Mouse (Mus musculus) neural tube, embryonic 10.5 days (tissue): ENCODE measurements at regions not wholly inside any gene's neighbourhood (a gene's known extent, or its start where the extent isn't known, plus 50 kb on each side); places are given as distances from the start of the nearest gene placed in this dataset.

Source experiments
- DNase-seq: peaks from one replicate; pipeline ENCODE4 v3.0.0-alpha.2; 2017; ENCODE audit warnings: low spot score; ENCODE audit errors: extremely low spot score

DNA sequence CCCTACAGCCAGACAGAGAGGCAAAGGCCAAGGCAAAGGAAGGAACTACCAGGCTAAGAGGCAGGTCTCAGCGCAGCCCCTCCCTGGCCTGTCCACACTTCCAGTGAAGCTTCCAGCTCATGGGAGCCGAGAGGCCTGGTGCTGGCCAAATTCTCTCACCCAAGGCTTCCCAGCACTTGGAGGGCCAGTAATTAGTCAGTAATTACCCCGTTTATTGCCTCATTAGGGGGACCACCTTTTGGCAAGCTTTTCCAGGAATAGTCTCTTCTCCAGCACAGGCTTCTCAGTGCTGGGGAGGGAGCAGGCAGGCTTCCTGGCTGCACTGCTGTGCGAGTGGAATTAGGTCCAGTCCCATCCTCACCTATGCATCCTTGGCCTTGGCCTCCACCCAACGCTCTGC lies 252.8 kb upstream of the Nxpe4 start:
- DNase-seq, result no peak

DNA sequence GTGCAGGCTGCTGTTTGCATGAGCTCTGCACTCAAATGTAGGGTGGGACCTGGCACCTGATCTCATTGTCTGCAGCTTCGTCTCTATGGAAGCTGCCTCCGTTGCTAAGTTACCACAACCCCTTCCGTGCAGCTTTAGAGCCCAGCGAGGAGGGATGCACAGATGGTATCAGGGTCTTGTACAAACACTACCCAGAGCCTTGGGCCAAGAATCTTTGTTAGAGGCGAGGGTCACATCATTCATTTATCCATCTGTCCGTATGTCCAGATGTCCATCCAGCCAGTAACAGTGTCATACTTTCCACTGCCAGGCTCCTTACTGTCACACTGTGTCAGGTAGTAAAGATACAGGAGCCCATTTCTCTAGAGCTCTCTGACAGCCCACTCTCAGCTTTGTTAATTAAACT lies 251.3 kb upstream of the Nxpe4 start:
- peak; percentile 28 for DNase-seq

DNA sequence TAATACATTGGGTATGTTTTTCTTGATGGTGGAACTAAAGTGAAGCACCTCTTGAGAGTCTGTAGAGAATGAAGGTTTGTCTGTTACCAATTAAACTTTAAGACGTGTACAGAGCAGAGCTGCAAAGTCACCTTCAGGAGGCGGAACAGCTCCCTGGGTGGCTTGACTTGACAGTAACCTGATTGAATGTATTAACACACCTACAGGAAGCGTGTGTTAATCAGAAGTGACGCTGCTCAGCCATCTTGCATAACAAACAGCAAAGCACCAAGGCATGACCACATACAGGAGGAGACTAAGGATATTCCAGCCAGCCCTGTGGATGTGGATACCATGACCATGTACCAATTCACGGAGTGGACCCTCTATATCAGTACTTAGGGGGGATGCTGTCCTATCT lies 249.0 kb upstream of the Nxpe4 start:
- DNase-seq, result no peak

DNA sequence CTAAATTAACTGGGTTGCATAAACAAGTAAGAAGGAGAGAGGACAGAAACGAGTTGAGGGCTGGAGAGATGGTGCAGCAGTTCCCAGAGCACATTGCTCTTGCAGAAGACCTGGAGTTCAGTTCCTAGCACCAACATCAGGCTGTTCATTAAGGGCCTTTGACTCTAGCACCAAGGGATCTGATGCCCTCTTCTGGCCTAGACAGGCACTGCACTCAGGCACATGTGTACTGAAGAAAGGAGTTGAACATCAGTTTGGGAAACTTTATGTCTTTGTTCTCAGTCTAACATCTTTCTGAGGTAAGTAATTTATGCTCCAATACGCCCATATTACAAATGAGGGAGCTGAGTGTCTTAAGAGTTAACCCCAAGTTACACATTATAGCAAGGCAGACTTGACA lies 226.5 kb upstream of the Nxpe4 start:
- DNase-seq, result no peak

DNA sequence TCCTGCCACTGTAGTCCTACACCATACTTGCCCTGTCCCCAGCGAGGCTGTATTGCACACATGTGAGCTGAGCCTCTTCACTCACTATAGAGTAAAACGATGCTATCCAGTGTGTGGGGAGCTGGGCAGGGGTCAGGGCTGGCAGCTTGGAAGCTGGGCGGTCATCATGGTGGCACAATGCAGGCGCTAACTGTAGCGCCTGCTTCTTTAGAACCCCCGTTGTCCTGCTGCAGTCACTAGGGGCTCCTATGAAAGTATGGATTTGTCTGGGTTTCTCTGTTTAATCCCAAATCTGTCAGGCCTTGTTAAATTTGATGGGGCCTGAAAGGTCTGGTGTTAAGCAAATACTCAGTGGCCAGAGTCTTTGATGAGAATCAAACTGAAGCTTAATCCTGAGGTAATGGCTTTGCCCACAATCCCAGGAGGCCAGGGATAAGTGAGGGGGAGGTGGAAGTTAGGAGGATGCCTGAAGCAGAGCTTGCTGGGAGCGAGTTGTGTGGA lies 225.8 kb upstream of the Nxpe4 start:
- DNase-seq, result no peak

DNA sequence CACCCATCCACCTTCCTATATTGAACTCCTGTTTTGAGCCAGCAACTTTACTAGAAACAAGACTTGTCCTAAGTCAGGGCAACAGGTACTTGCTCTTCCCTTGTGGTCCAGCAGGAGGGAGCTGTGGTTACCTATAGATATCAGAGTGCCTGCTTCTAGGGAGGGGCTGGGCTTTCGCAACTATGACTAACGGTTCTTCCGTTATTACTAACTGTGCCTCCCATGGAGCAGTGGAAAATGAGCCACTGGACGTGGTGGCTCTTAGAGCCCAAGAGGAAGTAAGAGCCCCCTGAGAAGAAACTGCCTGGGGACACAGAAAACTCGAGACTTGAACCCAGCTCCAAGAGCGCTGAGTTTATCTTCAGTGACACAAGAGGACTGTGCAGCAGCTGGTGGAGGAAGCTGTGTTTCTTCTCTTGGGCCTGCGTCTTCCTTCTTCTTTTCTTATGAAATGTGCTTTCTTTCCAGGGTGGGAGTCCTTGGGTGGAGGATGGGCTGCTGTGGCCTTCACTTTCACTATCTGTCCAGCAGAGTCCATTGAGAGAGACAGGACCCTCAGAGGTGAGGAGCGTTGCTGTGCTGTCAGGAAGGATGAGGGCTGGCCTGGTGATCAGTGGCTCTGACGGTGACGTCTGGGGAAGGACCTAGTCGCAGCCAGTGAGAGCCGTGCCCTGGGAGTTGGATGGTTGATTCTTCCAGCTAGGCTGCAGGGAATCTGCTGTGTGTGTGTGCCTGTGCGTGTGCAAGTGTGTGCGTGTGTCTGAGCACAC lies 222.7 kb upstream of the Nxpe4 start:
- no peak for DNase-seq

DNA sequence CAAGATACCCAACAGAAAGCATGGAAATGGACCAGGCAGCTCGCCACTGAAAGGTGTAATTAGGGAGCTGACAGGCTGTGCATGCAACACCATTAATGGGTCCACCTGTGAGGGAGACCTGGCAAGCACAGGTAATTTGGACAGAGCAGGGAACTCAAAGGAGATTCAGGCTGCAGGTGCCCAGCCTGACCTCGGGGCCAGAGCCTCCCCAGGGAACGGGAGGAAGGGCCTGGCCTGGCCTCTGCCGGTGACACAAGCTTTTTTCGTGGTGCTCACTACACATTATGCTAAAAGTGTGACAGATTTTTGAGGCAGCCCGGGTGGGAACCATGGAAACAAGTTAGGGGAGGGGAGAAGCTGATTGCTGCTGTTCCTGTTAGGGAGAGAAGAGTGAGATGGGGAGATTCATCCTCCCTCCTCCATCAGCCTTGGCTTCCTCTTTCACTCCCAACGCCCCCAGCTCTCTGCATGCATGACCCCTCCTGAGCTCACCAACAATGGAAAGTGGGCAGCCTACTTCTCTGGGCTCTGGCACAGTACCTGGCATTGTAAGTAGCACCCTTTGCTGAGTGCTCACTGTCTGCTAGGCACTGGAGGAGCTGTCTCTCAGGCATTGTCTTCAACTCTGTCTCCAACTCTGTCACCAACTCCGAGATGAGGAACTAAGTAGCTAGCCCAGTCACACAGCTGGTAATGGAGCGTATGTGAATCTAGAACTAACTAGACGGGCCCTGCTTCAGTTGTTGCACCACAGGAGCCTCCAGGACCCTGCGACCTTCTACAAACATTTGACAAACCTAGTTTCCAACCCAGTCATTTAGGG lies 218.9 kb upstream of the Nxpe4 start:
- no peak for DNase-seq

DNA sequence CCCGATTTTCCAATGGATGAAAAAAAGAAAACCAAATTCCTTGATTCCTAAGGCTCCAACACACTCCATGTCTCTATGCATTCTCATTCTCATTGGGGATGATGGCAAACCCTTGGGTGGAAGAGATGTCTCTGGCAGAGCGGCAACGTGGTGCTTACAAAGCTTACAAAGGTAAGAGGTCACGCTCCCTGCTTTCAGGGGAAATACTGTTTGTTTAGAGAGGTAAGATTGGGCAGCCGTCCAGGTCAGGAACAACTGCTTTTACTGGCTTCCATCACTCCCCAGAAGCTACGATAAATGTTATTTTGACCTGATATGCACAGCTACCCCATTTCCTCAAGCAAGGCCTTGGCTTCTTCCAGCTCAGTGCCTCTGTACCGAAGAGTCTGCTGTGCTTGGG lies 215.6 kb upstream of the Nxpe4 start:
- no peak for DNase-seq

DNA sequence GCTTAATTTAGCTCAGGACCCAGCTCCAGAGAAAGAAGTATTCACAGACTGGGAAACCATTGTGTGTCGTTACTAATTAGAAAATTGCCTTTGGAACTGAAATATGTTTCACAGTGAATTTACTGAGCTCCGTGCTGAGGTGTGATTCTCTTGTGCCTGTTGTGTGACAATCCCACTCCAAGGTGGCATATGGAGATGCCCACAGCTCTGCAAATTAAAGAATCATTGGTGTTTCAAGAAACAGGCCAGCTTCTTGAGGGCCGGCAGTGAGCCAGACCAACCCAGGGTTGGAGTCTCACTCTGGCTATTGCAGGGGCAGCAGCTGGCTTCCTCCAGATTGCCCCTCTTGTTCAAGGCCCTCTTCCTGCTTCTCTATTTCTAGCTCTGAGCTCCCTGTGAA lies 203.9 kb upstream of the Nxpe4 start:
- no peak for DNase-seq

DNA sequence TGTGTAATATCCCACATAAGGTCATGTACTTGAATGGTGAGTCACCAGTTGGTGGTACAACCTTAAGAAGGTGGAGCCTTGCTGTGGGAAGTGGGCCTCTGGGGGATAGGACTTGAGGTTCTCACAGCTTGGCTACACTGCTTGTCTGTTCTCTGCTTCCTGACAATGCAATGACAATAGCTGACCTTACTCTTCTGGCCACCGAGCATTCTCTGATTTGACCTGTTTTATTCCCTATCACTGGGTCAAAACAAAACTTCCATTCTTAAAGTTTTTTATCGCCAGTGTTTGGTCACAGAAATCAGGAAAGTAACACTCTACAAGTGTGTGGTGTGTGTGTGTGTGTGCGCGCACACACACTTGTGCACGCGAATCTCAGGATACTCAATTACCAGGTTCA lies 203.0 kb upstream of the Nxpe4 start:
- DNase-seq, result no peak

DNA sequence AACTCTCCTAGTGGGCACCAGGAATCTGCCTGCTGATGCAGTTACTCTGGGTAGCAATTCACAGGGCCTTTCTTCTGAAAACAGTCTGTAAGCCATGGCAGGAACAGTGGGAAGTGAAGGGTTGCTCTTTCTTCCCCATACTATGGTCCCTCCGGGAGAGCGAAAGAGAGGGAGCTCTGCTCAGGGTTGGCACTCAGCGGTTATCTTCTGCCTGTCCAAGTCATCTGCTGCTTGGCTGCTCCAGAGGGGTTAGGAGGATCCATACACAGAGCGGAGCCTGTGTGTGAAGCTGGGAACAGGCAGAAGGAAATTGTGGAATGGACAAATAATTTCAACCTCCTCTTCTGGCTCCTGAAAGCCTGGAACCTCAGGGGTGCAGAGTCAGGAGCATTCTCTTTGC lies 200.6 kb upstream of the Nxpe4 start:
- no peak for DNase-seq

DNA sequence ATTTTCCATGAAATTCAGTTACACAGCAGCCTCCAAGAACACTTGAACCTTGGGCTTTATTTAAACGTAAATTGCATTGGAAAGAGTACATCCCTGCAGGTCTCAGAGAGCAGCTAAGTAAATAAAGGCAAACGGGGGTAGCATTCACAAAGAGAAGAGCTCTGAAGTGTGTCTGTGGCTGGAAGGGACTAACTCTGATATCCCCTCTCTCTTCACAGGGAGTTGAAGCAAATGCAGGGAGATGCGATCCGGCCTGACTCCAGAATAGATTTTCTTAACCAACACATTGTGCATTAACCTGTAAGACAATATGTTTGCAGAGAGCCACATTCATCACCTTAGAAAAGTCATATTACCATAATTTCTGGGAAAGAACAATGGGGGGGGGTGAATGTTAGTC lies 199.7 kb upstream of the Nxpe4 start:
- no peak for DNase-seq

DNA sequence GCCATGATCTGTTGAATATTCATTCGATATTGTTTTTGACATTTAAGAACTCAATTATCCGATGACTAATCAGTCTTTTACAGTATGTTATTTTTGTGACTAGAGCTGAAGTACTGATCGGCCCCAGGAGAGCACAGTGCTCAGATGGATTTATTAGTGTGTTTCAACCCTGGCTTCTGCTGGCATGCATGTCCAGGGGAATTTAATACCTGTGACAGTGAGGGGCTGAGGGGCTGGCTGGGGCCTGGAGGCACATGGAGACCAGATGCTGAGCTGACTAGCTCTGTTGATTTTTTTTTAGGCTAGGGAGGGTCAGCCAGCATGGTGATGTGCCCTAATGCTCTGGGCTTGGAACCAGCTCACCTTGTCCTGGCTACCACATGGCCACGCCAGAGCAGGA lies 199.2 kb upstream of the Nxpe4 start:
- DNase-seq, result peak; percentile 59

DNA sequence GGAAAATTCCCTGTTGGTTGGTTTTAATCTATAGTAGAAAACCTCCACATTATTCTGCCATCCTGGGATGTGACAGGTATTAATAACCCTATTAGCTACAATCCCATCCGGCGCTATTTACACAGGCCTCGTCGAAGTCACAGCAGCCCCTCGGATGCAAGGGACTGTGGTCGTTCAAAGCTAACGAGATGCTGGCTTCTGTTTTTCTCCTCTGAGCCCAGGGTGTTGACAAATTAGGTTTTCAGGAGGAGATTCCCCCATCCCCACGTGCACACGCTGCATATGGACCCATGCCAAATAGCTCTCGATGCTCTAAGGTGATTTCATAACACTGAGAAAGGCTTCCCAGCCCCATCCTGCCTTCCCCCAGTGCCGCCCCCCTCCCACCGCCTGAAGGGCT lies 188.7 kb upstream of the Nxpe4 start:
- no peak for DNase-seq

DNA sequence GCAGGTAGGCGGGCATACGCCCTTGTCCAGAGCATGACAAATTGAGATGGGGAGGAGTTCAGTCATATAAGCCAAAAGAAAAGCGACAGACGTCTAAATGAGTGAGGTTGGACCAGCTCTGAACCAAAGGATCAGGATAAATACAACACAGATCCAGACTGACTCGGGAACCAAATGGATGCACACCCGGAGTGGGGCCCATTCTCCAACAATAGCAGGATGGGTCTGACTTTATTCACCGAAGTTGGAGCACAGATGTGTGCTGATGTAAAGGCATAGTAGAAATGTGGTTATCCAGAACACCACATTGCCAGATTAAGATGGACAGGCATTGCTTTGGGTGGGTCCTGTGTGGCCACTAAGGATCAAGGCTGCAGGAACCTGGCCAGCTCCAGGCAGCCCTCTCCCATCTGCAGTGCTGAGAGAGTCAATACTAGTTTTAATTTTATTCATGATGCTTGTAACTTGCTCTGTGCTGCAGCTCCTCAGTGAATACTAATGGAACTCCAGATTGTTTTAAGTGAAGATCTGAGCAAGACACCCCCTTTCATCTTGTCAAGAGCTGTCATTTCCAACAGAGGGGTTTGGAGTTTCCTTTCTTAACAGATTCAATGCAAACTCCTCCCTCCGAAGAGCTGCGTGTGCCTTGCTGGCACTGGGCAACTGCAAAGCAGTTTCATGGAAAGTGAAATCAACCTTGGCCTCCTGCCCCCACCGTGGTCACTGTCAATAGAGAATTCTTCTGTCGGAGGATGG lies 176.3 kb upstream of the Nxpe4 start:
- DNase-seq, result no peak

DNA sequence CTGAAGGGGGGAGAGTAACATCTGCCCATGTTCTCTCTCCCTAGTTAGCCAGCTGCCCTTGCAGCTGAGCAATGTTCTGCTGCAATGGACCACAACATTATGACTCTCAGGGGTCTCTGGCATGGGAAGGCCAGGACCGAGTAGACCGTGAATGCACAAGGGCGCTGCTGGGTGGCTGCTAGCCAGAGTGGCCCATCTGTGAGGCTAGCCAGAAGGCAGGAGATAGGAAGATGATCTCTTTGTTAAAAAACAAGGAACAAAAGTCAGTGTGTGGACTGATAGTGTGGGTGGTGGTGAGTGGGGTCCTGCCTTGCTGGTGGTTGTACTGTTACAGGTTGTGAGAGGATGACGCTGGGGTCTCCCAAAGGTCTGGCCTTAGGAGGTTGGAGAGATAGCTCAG lies 174.6 kb upstream of the Nxpe4 start:
- no peak for DNase-seq

DNA sequence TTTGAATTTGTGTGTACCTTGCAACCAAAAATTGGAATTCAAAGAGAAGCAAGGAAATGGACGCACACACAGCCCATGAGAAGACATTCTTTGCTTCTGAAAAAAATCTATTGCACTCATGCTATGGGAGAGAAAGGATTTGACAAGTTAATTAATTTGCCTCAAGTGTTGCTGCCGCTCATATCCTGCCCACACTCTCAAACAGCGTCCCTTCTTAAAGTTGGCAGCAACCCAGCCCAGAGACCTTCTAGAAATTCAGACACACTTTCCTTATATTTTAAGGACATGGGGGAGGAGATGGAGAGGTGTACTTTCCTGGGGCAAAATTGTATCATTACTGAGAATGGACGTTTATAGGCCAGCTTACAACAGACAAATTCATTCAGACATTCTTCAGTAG lies 167.2 kb upstream of the Nxpe4 start:
- DNase-seq, result no peak

DNA sequence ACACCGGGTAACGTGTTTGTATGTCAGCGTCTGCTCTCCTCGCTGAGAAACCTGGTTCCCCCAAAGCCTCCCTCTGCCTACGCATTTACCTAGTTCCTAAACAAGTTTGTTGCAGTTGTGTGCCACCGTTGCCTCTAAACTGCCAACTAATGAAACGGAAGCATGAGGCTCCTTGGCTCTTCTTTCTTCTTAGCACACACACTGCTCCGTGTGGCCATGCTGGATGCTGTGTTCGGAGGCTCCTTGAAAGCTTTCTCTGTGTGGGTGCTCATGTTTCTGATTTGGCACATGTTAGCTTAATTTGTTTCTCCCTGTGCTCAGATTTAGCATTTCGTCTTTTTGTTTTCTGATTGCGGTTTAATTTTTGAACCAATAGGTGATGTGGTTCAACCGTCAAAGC lies 162.2 kb upstream of the Nxpe4 start:
- DNase-seq, result no peak

DNA sequence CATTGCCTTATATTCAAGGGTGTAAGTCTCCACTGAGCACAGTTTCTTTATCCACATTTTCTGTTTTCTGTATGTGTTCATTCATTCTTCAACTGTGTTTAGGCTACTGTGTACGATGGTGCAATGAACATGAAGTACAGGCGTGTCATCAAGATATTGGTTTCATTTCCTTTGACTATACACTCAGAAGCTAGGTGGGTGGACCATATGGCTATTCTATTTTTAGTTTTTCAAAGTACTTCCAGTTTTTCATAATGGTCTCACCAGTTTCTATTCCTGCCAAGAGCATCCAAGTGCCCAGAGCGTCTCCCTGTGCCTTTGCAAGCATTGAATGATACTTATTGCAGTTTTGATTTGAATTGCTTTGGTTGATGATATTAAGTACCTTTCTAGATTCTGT lies 132.8 kb upstream of the Nxpe4 start:
- DNase-seq, result no peak

DNA sequence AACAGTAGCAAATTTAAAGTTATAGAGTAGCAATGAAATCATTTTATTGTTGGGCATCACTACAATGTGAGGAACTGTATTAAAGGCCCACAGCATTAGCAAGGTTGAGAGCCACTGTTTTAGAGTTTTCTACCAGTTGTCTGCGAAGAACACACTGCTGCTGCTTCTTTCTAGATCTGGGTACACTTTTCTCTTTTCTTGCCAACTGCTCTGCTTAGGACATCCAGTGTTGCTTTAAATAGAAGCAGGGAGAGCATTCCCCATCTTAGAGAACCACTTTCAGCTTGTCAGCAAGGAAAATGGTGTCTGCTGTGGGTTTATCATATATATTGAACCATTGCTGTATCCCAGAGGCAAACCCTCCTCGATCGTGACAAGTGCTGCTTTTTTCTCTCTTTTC lies 131.0 kb upstream of the Nxpe4 start:
- DNase-seq, result no peak

DNA sequence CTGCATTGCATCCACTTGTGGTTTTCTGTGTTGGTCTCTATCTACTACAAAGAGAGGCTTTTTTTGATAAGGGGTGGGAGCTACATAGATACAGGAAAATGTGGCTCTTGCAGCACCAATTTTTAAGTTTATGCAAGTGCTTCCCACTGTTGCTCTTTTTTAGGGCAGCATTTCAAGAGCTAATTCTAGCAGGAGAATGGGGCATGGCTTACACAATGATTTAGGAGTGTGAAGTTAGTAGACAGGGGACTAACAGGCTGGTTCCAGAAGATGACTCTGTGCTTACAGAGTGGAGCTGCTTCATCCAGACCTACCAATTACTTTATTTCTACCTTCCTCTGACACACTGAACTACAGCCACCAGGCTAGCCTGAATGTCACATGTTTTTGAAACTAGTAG lies 125.9 kb upstream of the Nxpe4 start:
- DNase-seq, result no peak

DNA sequence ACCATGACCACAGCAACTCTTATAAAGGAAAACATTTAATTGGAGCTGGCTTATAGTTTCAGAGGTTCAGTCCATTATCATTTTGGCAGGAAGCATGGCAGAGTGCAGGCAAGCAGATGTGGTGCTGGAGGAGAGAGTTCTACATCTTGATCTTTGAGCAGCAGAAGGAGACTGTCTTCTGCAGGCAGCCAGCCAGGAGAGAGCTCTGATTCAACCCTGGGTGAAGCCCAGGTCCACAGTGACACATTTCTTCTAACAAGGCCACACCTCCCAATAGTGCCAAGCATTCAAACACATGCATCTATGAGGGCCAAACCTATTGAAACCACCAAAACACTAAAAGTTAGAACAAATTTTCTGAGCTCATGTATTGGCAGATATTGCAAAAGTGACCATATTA lies 117.0 kb upstream of the Nxpe4 start:
- DNase-seq, result no peak
